Mouse (Mus musculus): ENCODE data around the gene Pou1f1.

The Pou1f1 gene

DNA sequence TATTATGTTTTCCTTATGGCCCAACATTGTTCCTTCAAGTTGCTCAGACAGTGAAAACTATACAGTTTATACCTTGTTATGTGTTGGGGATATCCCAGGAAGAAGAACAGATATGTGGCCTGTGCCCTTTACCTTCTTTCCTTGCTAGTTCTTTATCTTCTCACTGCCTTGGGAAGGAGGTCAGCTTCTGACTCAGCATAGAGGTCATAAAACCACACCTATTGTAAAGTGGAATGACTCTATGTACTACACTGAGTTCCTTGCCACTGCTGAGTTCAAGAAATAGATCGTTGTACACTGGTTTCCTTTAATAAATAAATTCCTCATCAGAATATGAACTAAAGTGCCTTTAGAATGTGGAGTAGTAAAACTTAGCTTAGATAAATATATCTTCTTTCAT is 44.6 kb downstream of the Pou1f1 start:
- no peak for DNase-seq

DNA sequence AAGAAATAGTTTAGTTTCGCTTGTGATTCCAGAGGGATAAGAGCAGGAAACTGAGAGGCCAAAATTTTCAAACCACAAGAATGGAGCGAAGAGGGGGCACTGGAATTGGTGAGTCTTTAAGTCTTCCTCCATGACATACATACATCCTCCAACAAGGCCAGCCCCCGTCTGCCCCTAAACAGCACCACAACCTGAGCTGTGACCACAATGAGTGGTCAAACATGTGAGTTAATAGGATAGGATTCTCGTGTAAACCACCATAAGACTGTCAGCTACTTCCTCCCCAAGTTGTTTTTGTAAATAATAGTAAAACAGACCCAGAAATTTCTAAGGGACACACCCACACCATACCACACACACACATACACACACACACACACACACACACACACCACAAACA is 48.5 kb downstream of the Pou1f1 start:
- DNase-seq: no peak

DNA sequence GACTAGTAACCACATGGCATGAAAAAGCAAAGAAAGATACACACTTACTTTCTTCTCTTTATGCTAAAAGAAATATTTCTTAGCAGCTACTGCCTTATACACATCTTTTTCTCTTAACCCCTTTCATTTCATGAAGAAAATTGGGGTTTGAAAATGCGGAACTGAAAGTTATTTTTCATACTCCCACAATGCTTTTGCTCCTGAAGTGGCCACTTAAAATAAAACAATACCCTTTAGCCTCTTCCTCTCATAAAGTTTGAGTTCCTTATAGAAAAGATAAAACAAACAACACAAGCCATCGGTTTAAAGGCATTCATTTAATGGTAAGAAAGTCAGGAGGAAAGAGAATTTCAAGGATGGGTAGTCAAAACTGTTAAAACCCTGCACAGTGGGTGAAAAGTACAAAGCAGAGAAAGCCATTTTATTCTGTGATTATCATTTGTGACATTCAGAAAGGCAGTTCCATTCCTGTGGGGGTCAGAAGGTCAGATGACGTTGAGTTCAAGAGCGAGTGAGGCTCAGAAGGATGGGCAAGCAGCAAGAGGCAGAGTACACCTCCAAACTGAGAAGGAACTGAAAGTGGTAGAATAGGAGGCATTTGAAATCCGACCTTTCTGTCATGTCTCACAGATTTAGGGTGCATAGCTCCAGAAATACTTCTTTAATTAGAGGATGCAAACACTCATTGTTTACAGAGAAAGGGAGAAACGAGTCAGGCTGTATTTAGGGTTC is 57.2 kb downstream of the Pou1f1 start:
- DNase-seq: no peak

Measured in lung, postnatal 36 days (tissue).